Mouse (Mus musculus) thymus, postnatal 4 days (tissue): ENCODE data around the gene Nr2f6.

Source experiments
- DNase-seq: peaks from one replicate; pipeline ENCODE4 v3.0.0; 2021

Gene Nr2f6

DNA sequence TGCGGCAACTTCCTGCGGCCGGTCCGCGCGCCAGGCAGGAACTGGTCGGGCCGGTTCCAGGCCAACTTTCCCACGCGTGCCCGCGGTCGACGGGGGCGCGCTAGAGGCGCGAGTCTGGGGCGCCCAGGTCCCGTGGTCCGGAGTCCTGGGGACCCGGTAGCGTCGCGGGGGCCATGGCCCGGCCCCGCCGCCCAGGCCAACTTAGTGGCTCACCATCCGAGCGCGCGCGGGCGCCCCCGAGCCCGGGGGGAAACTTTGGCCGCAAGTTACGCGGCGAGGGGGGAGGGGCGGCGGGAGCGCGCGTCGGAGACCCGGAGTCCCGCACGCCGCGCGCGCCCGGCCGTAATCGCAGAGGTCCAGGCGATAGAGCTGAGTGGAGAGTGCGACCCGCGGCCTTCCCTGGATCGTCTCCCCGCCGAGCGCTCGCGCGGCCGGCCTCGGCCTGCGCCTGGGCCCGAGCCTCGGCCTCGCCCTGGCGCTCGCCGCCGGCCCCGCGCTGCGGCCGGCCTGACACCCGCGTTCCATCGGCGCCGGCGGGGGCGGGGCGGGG is at the start of gene Nr2f6:
Nr2f6 (minus strand) TSS at position 540 of the 550 bp plus-strand sequence.
- DNase-seq = peak; percentile 63

DNA sequence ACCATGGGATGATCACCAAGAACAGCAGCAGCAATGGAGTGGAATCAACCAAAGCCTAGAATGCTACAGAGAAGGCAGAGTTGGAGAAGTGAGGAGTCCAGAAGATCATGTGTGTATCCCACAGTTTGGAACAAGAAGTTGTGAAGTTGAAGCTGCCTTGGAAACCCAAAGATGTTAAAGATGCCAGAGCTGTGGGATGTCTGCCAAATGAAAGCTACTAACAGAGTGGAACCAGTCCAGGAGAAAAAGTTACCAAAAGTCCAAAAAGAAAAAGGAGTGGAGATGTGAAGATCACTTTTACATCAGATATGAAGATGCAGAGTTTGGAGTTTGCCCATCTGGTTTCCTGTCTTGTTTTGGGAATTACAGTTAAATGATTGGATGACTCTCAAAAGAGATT is 40.4 kb upstream of the Nr2f6 start:
- DNase-seq = no peak

DNA sequence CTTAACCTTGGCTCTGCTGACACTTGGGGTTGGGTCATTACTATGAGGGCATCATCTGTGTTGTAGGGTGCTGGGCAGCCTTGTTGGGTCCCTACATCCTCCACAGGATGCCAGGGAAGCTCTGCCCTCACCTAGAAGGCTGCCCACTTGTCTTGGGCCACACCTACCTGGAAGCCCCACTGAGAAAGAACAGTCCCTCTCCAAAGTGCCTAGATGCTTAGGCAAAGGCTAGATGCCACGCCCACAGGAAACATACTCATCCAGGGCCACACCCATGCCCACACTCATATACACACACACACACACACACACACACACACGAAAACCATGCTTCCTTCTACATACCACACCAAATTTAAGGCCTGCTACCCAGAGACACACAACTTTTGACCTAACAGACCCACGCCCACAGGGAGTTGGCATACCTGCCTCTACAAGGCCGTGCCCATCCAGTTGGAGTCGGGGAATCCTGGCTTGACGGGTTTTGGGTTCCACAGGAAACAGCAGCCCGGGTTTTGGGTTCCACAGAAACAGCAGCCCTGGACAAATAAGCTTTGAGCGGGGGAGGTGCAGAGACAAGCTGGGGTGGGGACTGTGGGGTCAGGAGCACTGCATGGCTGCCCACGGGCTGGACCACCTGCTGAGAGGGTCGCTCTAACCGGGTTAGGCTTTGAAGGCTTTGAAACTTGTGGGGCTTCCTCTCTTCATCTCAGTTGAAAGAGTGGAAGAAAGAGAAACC is 29.9 kb upstream of the Nr2f6 start:
- DNase-seq = peak; percentile 57

DNA sequence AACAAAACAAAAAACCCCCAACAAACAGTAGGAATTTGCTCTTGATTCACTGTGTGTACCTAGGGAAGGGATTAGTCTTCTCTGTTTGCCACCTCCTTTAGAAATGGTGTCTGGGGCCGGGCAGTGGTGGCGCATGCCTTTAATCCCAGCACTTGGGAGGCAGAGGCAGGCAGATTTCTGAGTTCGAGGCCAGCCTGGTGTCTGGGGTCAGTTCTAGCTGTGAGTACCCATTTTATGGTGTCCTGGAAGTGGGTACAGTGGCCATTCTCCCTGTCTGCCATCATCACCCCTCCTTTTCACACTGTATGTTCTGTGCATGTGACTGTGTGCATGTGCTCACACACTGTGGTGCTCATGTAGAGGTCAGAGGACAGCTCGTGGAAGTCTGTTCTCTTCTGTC is 26.5 kb upstream of the Nr2f6 start:
- no peak for DNase-seq

DNA sequence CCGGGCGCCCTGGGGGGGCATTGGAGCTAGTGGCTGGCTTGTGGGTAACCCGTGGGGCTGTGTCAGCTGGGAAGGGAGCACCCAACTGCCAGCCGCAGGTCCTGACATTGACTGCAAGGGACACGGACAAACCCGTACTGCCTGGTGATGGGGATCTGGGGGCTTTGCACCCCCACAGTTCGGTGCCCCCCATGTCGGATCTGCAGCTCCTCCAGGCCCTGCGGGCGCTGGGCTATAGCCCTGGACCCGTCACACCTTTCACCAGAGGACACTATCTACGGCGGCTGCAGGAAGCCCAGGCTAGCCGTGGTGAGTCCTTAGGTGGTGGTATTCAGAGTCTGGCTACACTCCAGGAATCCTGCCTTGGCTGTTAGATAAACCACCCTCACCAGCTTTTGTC is 25.7 kb upstream of the Nr2f6 start:
- DNase-seq = no peak

DNA sequence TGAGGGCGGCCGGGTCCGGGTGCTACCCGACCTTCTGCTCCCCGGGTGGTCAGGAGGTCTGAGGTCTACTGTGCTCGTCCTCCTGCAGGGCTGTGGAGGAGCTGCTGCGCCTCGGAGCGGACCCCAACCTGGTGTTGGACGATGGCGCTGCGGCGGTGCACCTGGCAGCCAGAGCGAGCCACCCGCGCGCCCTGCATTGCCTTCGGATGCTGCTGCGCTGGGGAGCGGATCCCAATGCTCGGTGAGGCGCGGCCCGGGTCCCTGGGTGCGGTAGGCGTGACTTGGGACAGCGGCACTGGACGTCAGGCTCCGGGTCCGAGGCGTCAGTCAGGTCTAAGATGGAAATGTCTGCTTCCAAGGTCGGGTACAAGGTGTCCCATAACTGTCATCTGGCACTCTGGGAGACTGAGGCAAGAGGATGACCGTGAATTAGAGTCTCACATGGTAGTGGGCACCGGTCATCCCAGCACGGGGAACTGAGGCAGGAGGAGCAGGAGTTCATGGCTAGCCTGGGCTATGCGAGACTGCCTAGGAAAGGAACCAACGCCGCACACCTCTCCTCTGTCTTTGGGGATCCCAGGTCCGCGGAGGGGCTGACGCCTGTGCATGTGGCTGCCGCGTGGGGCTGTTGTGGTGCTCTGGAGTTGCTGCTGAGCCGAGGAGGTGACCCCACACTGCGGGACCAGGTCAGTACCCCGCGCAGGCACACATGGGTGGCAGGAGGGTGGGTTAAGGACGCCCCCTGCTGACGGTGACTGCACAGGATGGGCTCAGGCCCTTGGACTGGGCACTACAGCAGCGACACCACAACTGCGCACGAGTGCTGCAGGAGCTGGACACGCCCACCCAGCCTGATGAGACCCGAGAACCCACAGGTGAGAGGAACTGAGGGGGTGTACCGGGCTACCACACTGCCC is 24.6 kb upstream of the Nr2f6 start:
- peak; percentile 80 for DNase-seq

DNA sequence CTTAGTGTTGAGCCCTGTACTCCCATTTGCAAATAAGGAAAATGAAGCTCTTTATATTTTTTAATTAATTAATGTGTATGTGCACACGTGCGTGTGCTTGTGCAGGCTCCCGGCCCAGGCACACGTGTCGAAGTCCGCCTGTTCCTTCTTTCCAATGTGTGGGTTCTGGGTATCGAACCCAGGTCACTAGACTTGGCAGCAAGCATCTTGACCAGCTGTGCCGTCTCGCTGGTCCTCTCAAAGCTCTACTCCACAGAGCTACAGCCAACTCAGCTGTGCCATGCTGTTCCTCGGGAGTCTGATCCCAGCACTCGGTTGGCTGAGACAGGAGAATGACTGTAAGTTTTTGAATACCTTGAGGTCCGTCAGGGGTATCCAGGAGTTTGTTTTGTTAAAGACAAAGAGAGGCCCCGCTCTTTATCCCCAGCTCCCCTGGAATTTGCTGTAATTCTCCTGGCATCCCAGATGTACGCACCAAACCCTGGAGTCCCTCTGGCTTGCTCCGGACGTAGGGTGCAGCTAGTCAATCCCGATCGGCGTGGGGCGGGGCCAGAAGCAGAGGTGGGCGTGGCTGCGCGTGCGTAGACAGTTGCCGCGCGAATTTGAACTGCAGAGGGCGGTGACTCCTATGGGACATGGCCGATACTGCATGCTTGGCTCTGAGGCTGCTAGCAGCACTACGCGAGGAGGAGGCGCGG is 23.8 kb upstream of the Nr2f6 start, which contains the start of gene Ankle1:
Ankle1 (plus strand) TSS at position 610 of the 698 bp plus-strand sequence.
- peak; percentile 99 for DNase-seq

DNA sequence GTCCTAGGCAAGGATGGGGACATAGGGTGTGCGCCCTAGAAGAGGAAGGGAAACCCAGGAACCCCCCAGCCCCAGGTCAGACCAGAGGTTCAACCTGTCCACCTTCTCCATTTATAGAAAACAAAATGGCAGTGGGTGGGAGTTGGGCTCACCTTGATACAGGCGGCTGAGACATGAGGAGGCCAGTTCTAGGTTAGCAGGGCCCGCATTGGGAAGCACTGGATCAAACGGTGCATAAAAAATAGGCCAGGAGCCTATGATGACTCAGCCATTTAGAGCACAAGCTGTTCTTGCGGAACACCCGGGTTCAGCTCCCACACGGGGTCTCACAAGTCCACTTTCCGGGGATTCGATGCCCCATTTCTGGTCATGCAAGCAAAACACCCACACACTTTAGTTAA is 23.2 kb upstream of the Nr2f6 start:
- DNase-seq = no peak

DNA sequence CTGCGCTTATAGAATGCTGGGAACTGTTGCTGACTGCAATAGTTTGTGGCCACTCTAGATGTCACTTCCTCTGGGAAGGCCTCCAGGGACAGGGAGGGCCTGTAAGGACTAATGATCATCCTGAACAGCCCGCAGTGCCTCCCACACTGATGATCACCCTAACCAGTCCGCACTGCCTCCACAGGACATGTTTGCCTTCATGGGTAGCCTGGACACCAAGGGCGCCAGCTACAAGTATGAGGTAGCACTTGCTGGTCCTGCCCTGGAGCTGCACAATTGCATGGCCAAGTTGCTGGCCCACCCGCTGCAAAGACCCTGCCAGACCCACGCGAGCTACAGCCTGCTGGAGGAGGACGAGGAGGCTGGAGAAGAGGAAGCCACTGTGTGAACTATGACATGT is 22.3 kb upstream of the Nr2f6 start:
- DNase-seq = no peak

DNA sequence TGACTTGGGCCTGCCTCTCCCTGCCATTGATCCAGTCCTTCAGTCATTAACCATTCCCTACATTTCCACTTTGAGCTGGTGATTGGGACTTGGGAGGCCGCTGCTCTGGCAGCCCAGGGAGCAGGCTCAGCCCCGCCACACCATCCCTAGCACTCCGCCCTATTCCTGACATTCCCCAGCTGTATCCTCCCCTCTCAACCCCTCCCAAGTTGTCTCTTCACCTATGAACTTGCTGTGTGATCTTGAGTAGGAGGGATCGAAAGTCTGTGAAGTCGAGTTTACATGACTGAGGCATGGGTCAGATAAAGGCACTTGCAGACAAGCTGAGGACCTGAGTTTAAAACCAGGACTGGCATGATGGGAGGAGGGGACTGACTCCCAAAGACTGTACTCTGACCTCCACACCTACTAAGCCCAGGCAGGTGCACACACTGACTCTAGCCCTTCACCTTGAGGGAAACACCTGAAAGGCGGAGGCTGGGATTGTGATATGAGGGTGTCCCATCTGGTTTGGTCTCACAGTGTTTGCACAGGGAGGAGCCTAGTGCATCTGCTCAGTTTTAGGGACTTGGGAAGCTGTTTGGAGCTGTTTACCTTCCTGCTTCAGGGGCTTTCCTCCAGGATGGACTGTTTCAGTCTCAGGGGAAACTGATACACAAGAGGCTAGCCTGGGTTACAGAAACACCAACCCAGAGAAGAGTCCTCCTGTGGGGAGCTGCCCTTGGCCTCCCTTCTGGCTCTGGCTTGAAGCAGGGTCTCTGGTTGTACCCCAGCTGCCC is 21.5 kb upstream of the Nr2f6 start:
- DNase-seq = no peak

DNA sequence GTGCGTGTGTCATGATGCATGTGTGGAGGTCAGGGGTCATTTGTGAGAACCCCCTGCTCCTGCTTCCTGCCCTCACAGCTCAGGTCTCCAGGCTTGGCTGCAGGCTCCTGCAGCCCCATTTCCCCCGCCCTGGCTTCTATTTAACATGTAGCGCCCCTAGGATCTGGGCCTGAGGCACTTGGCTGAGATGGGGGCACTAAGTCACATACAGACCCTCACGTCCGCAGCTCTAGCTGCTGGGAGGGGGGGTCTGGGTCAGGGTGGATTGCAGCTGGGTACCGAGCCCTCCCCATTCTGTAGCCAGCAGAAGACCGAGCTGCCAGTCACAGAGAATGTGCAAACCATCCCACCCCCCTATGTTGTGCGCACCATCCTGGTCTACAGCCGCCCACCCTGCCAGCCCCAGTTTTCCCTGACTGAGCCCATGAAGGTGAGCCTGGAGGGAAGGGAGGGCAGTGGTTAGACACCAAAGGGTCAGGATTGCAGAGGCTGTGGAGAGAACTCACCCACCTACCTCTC is 20.7 kb upstream of the Nr2f6 start:
- no peak for DNase-seq

DNA sequence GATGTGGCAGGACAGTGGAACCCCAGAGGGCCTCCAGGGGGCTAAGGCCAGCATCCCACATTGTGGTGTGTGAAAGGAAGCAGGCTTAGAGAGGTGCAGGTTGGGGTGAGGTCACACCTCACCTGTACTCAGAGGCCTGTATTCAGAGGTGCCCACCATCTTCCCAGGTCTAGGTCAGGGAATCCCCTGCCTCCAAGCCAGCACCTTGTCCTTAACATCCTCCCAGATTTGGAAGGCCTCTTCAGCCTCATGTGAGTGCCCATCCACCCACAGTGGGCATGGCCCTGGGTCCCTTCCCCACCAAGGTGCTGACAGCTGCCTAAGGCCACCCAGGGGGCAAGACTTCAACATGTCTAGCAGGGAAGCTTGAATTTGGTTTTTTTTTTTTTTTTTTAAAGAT is 19.7 kb upstream of the Nr2f6 start:
- DNase-seq = no peak

DNA sequence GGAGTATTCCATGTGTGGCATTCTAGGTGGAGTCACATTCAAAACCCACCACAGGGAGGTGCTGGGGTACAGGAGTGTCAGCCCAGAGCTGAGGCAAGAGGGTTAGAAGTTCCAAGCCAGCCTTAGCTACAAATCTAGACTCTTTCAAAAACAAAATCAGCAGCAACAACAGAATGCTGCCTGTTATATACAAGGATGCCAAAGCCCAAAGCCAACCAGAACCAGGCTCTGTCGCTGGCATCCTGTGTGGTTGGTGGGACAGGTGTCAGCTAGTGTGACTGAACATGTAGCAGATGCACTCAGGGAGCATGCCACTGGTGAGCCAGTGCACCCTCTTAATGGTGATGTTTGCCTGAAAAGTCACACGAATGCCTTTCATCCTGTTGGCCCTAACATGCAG is 19.1 kb upstream of the Nr2f6 start:
- DNase-seq = no peak

DNA sequence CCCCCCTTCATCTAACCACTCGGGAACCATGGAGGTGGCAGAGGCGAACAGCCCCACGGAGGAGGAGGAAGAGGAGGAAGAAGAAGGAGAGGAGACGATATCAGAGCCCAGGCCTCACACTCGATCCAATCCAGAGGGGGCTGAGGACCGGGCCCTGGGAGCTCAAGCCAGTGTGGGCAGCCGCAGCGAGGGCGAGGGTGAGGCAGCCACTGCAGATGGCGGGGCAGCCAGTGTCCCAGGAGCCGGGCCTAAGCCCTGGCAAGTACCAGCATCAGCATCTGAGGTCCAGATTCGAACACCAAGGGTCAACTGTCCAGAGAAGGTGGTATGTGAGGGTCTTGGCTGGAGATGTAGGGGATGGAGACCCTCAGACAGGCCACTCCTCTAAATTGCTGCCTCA is 15.9 kb upstream of the Nr2f6 start:
- DNase-seq = peak; percentile 21

DNA sequence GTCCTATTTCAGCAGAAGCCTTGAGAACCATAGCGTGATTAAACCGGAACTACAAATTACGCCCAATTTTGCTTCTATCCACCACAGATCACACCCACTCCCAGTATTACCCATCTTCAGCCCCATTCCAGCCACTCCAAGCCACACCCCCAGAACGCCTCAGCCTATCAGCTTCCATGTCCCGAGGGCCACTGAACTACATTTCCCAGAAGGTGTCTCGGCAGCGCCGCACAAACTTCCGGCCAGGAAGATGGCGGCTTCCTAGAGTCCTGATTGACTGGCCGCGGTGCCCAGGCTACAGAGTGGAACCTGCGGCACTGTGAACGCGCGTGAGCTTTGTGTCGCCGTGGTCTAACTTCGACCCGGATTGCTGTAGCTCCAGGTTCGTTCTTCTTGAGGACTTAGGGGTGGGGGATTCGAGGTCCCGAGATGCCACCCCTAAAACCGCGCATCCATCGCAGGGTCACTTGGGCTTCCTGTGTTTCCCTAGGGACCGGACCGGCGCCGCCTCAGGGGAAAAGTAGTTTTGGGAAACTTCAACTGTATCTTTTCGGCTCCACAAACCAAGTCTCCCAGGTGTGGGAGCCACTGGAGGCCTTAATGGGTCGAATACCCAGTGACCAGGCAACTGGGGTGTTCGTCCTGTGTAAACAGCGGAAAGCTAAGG is 15.0 kb upstream of the Nr2f6 start, which contains the start of gene Babam1:
Babam1 (plus strand) TSS at position 223 of the 667 bp plus-strand sequence.
- peak; percentile 88 for DNase-seq

DNA sequence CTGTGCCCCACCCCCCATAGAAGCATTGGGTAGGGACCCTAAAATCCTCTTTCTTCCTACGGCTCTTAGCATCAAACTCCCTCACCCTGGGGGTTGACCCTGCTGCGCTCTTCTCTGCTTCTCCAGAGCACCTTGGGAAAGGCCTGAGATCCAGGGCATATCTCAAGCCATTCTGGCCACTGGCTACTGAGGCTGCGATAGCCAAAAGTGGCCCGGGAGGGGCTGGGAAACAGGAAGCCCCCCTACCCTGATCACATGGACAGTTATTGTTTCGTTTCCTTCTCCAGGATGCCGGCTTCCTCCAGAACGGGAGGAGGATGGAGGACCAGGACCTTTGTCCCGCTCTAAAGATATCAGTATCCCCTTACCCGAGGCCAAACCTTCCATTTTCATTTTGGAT is 13.9 kb upstream of the Nr2f6 start, which contains the start of gene Ushbp1:
Ushbp1 (minus strand) TSS at position 174 of the 400 bp plus-strand sequence.
- no peak for DNase-seq

DNA sequence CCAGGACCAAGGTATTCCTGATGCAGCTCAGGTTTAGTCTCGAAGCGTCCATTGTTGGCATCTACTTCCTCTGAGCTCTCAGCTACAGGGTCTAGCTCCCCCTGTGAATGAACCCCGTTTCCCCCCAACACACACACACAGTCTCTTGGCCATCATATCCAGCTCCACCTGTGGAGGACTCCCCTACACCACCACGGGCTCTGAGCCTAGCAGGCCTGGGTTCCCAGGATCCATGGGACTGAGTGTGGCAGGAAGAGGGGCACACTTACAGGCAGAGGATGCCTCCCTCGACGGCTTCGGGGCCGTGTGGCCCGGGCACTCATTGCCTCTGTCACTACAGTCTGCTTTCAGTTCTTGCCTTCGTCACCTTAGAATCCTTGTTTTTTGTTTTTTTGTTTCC is 13.3 kb upstream of the Nr2f6 start:
- no peak for DNase-seq

DNA sequence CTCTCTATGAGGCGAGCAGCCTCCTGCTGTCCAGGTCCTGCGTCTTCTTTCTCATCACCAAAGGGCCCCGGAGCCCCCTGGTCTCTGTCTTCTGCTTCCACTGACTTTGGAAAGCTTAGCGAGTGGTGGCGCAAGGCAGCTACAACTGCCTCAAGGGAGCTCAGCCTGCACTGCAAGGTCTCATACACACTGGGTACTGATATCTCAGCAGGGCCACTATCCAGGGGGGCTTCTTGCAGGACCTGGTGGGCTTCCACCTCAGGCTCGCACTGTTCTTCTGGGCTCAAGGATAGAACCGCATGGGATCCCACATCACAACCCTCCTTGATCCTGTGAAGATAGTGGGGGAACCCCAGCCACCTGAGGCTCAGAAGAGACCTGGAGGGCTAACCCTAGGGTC is 12.7 kb upstream of the Nr2f6 start:
- DNase-seq = peak; percentile 5

DNA sequence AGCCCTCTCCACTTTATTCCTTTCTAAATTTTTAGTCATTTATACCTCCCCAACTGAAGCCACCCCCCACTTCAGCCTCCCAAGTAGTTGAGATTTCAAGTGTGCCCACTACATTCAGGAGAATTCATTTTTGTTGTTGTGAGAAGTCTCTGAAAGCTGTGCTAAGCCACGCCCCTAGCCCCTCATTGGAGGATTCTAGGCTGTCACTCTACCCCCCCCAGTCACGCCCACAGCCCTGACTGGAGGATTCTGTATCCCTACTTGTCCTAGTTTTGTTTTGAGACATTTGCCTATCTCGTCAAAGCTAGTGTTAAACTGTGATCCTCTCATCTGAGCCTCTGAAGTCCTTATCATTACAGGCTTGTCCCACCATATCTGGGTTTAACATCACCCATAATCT is 11.1 kb upstream of the Nr2f6 start:
- peak; percentile 59 for DNase-seq

DNA sequence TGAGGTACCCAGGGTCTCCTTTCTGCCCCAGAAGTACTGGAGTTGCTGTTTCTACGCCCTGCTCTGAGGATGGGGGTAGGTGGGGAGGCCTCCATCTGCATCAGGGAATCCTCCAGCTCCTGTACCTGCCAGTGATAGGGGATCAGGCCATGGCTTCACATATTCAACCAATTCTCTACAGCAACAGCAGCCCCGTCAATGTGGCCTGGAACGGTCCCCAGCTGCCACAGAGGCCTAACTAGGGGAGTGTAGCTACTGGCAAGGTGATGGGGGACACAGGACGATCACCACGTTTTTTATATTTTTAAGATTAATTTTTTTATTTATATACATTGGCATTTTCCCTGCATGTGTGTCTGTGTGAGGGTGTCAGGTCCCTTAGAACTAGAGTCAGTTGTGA is 10.6 kb upstream of the Nr2f6 start:
- DNase-seq = no peak

DNA sequence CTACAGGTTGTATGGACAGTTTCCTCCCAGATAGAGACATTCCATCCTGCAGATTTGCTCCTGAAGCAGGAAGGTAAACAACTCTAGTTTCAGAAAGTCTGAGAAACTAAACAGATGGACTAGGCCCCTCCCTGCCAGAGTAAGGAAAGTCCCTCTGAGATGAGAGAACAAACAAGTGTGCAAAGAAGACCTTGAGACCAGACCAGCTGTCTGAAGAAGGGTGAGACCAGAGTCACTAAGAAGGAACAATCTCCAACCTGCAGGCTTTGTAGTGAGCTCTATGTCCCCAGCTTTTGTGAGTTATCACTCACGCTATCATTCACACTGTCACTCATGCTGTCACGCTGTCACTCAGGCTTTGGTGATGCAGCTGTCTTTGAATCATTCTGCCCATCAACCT is 9.9 kb upstream of the Nr2f6 start:
- DNase-seq = no peak
